Mouse (Mus musculus) megakaryocyte, embryonic 14.5 days (primary cell): ENCODE results near the gene Fn1.

Experiments
- FLI1 ChIP-seq: IDR thresholded peaks from 2 replicates; pipeline ENCODE4 v1.6.1; 2012; ENCODE audit warnings: low read length, inconsistent platforms, mixed read lengths
- GATA1 ChIP-seq: IDR thresholded peaks from 3 replicates; pipeline ENCODE4 v1.6.1; 2012; ENCODE audit warnings: mixed read lengths, low read length, inconsistent platforms, borderline replicate concordance

GRCm38 (mm10) chr1:71550626-71551195 is 102.3 kb downstream of the Fn1 start:
- TF ChIP-seq GATA1 (no peak), FLI1 (no peak)
